8 mouse cellular contexts compared by ENCODE assay signal in the genomic region with DNA sequence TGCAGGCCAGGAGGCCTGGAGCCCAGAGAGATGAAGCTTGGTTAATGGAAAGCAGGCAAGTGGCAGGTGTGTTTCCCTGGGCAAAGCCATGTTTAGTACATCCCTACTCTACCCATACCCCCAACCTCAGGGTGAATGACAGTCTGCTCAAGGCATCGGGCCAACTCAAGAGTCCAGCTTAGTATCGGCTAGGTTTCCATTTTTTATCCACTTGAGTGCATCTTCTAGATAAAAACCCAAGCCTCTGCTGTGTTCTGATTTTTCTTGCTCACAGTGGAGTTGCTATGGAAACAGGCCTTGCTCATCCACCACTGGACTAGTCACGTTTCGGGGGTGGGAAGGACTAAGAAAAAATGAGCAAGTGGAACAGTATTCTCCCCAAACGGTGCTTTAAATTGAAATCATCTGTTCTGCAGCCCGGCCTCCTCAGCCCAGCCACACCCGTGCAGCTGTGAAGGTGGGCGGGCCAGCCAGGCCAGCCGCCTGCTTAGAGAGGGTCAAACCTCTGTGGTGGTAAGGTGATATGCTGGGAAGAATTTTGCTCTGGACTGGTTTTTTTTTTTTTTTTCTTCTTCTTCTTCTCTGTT.
DNase-seq lines count a peak whose midpoint lies in the region; ATAC-seq and TF ChIP-seq lines count a peak whose summit lies in the region.

No protein-coding gene starts in this region.

- H3K4me3 ChIP-seq in stomach, embryonic 14.5 days (ENCODE audit: low read depth, low read length) = no peak overlapping the region
- no peak overlapping the region for H3K4me3 ChIP-seq in stomach, postnatal 0 days (ENCODE audit: low read depth, low read length)
- no peak overlapping the region for H3K4me3 ChIP-seq in myocyte

- no peak overlapping the region for H3K27ac ChIP-seq in stomach, embryonic 14.5 days (ENCODE audit: low read length)
- no peak overlapping the region for H3K27ac ChIP-seq in stomach, postnatal 0 days (replicated peaks)

- TF ChIP-seq CTCF in stomach, postnatal 0 days (IDR thresholded peaks at IDR 0.05; ENCODE audit: low read depth) = no peak

- no peaks in the 10 kb centered on the region for H3K79me2 ChIP-seq in myocyte (ENCODE audit: control insufficient read depth, insufficient read depth)

- 39% methylated on average over 9 of the region's 9 CpGs for WGBS in stomach, embryonic 14.5 days
- 42% methylated on average over 9 of the region's 9 CpGs for WGBS in stomach, postnatal 0 days

- no peaks in the 10 kb centered on the region for H3K36me3 ChIP-seq in stomach, embryonic 14.5 days (ENCODE audit: control insufficient read depth, insufficient read depth, low read length)
- H3K36me3 ChIP-seq in stomach, postnatal 0 days (ENCODE audit: control insufficient read depth, insufficient read depth, low read length) = no peaks in the 10 kb centered on the region
- H3K36me3 ChIP-seq in myocyte (ENCODE audit: control insufficient read depth, insufficient read depth) = no peaks in the 10 kb centered on the region

- H3K9me3 ChIP-seq in stomach, embryonic 14.5 days (ENCODE audit: control insufficient read depth, low read depth, low read length) = no peaks in the 10 kb centered on the region
- no peaks in the 10 kb centered on the region for H3K9me3 ChIP-seq in stomach, postnatal 0 days (ENCODE audit: control insufficient read depth, low read length)

- H3ac ChIP-seq in myocyte (ENCODE audit: control insufficient read depth, insufficient read length) = no peak overlapping the region

- 0 out of 2 replicates have a peak, but pooled peaks have one; percentile 42 for ATAC-seq in stomach, embryonic 14.5 days (ENCODE audit: insufficient number of reproducible peaks, insufficient read depth, low FRiP score, low read depth)
- no peak for ATAC-seq in stomach, postnatal 0 days (ENCODE audit: low FRiP score, low TSS enrichment)
- no peak for ATAC-seq in cerebellum, adult (ENCODE audit: insufficient number of reproducible peaks, low FRiP score, low TSS enrichment)

- TF ChIP-seq EP300 in stomach, postnatal 0 days (optimal IDR thresholded peaks at IDR 0.05) = no peak

- no peaks in the 10 kb centered on the region for H3K27me3 ChIP-seq in stomach, embryonic 14.5 days (ENCODE audit: control insufficient read depth, insufficient read depth, low read length)
- no peaks in the 10 kb centered on the region for H3K27me3 ChIP-seq in stomach, postnatal 0 days (ENCODE audit: control insufficient read depth, insufficient read depth, low read length)
- no peaks in the 10 kb centered on the region for H3K27me3 ChIP-seq in myocyte (ENCODE audit: control insufficient read depth, insufficient read depth, insufficient read length)

- DNase-seq in stomach, postnatal 0 days (ENCODE audit: low spot score) = no peak
- peak; percentile 80 for DNase-seq in forelimb bud, embryonic 11.5 days (ENCODE audit: low read depth, low spot score)
- peak; percentile 14 to 23 for DNase-seq in layer of hippocampus, postnatal 10 days (ENCODE audit: low spot score in 2 of 2)
- no peak for DNase-seq in lung, postnatal 4 days
- no peak for DNase-seq in thymus, postnatal 25 days

- no peaks in the 10 kb centered on the region for H3K4me1 ChIP-seq in stomach, embryonic 14.5 days (ENCODE audit: control insufficient read depth, insufficient read depth, low read length)
- no peaks in the 10 kb centered on the region for H3K4me1 ChIP-seq in stomach, postnatal 0 days (replicated peaks; ENCODE audit: control insufficient read depth, insufficient read depth)

- no peak overlapping the region for H3K9ac ChIP-seq in stomach, embryonic 14.5 days (replicated peaks; ENCODE audit: low read depth, low read length)
- no peak overlapping the region for H3K9ac ChIP-seq in stomach, postnatal 0 days (ENCODE audit: low read length)

- H3K4me2 ChIP-seq in stomach, embryonic 14.5 days (replicated peaks; ENCODE audit: low read depth, low read length) = no peak overlapping the region
- no peak overlapping the region for H3K4me2 ChIP-seq in stomach, postnatal 0 days (replicated peaks; ENCODE audit: low read depth)
- peak overlapping the region; percentile 55 for H3K4me2 ChIP-seq in myocyte (ENCODE audit: low read depth)

- TF ChIP-seq POLR2A in myocyte (IDR thresholded peaks at IDR 0.05; ENCODE audit: insufficient read length, low read depth) = no peak

TF ChIP-seq in myocyte, 11 proteins besides CTCF, POLR2A, EP300 and RAD21:
- TF ChIP-seq TCF3 (IDR thresholded peaks at IDR 0.05; ENCODE audit: insufficient read length, low read depth) (peak; percentile 62), MAX (IDR thresholded peaks at IDR 0.05; ENCODE audit: low read depth) (no peak), CEBPB (IDR thresholded peaks at IDR 0.05; ENCODE audit: insufficient read depth, poor library complexity, severe bottlenecking) (no peak), SRF (IDR thresholded peaks at IDR 0.05; ENCODE audit: control insufficient read depth, insufficient read length, low read depth) (no peak), POLR2AphosphoS2 (IDR thresholded peaks at IDR 0.05; ENCODE audit: insufficient read length, low read depth) (no peak), USF1 (IDR thresholded peaks at IDR 0.05; ENCODE audit: low read depth) (no peak), MYOG (IDR thresholded peaks at IDR 0.05; ENCODE audit: control insufficient read depth in 1 of 3, insufficient read depth in 1 of 3, insufficient read length in 2 of 3, low read depth in 2 of 3) (peak in 2 of 3 experiments; percentile 56 to 90), REST (IDR thresholded peaks at IDR 0.05; ENCODE audit: insufficient read depth, insufficient read length) (no peak), E2F4 (IDR thresholded peaks at IDR 0.05; ENCODE audit: insufficient read depth) (no peak), MYOD1 (IDR thresholded peaks at IDR 0.05; ENCODE audit: control insufficient read depth in 1 of 3, insufficient read length in 2 of 3, low read depth in 2 of 3) (peak in 2 of 3 experiments; percentile 67 to 88), TCF12 (IDR thresholded peaks at IDR 0.05; ENCODE audit: insufficient read depth, poor library complexity, severe bottlenecking) (peak; percentile 68)
TF ChIP-seq in myocyte: peak in this region for 4.

Comparison
In these comparisons a context has a peak if more than half of its experiments do, and no peak if none do; other contexts are left out.
1. DNase-seq: peak in forelimb bud, embryonic 11.5 days (single experiment) and layer of hippocampus, postnatal 10 days (2 of 2); none in stomach, postnatal 0 days (single experiment), lung, postnatal 4 days (0 of 2) and thymus, postnatal 25 days (single experiment).